Mouse (Mus musculus): Measurements from ENCODE around the gene Mettl24.

- TF ChIP-seq POLR2A (IDR thresholded peaks at IDR 0.05; ENCODE audit: borderline replicate concordance, control insufficient read depth, low read depth, low read length) (no peak), CTCF (IDR thresholded peaks at IDR 0.05; ENCODE audit: control insufficient read depth, insufficient read depth, low read length) (no peak)
Observed at GRCm38 (mm10) chr10:40844546-40844945, 161.5 kb downstream of the Mettl24 start.
